Mouse (Mus musculus) neural tube, postnatal 0 days (tissue): ENCODE results near the gene Sprr4. TPM values are rescaled to one million over a fixed set of nuclear protein-coding genes. Genes with fewer than 3 reads are reported as not detected.

ENCODE experiments used
- polyA plus RNA-seq: library from polyadenylated mRNA; unstranded; fragments of >200 nt; fragmentation: Nextera tagmentation; extraction: Ambion mirVana; gene quantifications from 2 replicates; pipeline ENCODE4 v1.2.1, GENCODE M21; 2015

The Sprr4 gene
- polyA plus RNA-seq: not detected in 2 replicates

GRCm38 (mm10) chr3:92500393-92500792 lies at the start of gene Sprr4:
Gene Sprr4 (minus strand): TSS chr3:92500493.

GRCm38 (mm10) chr3:92534411-92534810 lies 34.1 kb upstream of the Sprr4 start, which contains the start of gene 2310046K23Rik:
Gene 2310046K23Rik (minus strand): TSS chr3:92534511.

GRCm38 (mm10) chr3:92485863-92486262 lies 14.4 kb downstream of the Sprr4 start, which contains the start of gene Sprr1a:
Gene Sprr1a (minus strand): TSS chr3:92485895.

GRCm38 (mm10) chr3:92458620-92459019 lies 41.7 kb downstream of the Sprr4 start, which contains the start of gene Sprr3:
Gene Sprr3 (minus strand): TSS chr3:92458720.

Other genes starting within 250 kb of the Sprr4 start
- not detected in 2 replicates for gene Sprr2a3, start 215.1 kb downstream of the Sprr4 start, polyA plus RNA-seq
- gene Sprr2b, start 183.9 kb downstream of the Sprr4 start, polyA plus RNA-seq: not detected in 2 replicates
- gene Sprr2d, start 161.4 kb downstream of the Sprr4 start, polyA plus RNA-seq: not detected in 2 replicates
- gene Sprr2e, start 148.3 kb downstream of the Sprr4 start, polyA plus RNA-seq: not detected in 2 replicates
- not detected in 2 replicates for gene Sprr2f, start 135.3 kb downstream of the Sprr4 start, polyA plus RNA-seq
- gene Sprr2h, start 114.8 kb downstream of the Sprr4 start, polyA plus RNA-seq: not detected in 2 replicates
- not detected in 2 replicates for gene Sprr2i, start 92.5 kb downstream of the Sprr4 start, polyA plus RNA-seq
- gene Sprr2j-ps, start 82.4 kb downstream of the Sprr4 start, polyA plus RNA-seq: not detected in 2 replicates
- 7.8 and 9.7 TPM in 2 replicates for gene Gm9774, start 71.1 kb downstream of the Sprr4 start, polyA plus RNA-seq
- not detected in 2 replicates for gene Sprr2k, start 67.9 kb downstream of the Sprr4 start, polyA plus RNA-seq
- gene Sprr1b, start 61.7 kb downstream of the Sprr4 start, polyA plus RNA-seq: not detected in 2 replicates
- gene Sprr3, start 41.8 kb downstream of the Sprr4 start, polyA plus RNA-seq: not detected in 2 replicates
- 0.85 and 1.2 TPM in 2 replicates for gene Sprr1a, start 14.6 kb downstream of the Sprr4 start, polyA plus RNA-seq
- not detected in 2 replicates for gene 2310046K23Rik, start 34.0 kb upstream of the Sprr4 start, polyA plus RNA-seq
- gene Ivl, start 73.2 kb upstream of the Sprr4 start, polyA plus RNA-seq: not detected in 2 replicates
- gene Smcp, start 88.5 kb upstream of the Sprr4 start, polyA plus RNA-seq: not detected in 2 replicates
- not detected in 2 replicates for gene 2210017I01Rik, start 107.0 kb upstream of the Sprr4 start, polyA plus RNA-seq
- not detected in 2 replicates for gene Lce6a, start 121.2 kb upstream of the Sprr4 start, polyA plus RNA-seq
- gene Lce1a1, start 147.8 kb upstream of the Sprr4 start, polyA plus RNA-seq: not detected in 2 replicates
- gene Lce1b, start 156.4 kb upstream of the Sprr4 start, polyA plus RNA-seq: not detected in 2 replicates
- not detected in 2 replicates for gene Lce1a2, start 169.8 kb upstream of the Sprr4 start, polyA plus RNA-seq
- gene Lce1c, start 178.8 kb upstream of the Sprr4 start, polyA plus RNA-seq: not detected in 2 replicates
- gene Lce1d, start 186.7 kb upstream of the Sprr4 start, polyA plus RNA-seq: not detected in 2 replicates
- gene Lce1e, start 208.6 kb upstream of the Sprr4 start, polyA plus RNA-seq: not detected in 2 replicates
- not detected in 2 replicates for gene Lce1f, start 219.9 kb upstream of the Sprr4 start, polyA plus RNA-seq
- gene Gm38119, start 238.6 kb upstream of the Sprr4 start, polyA plus RNA-seq: not detected in 2 replicates